Mouse (Mus musculus) midbrain, embryonic 11.5 days (tissue): ENCODE measurements at regions not wholly inside any gene's neighbourhood (a gene's known extent, or its start where the extent isn't known, plus 50 kb on each side); places are given as distances from the start of the nearest gene placed in this dataset.

Experiments
- ATAC-seq: fragments of 200-750 bp; cut with Nextera tagmentation; 2 replicates; pipeline ENCODE4 v1.8.0; 2017; ENCODE audit warnings: moderate TSS enrichment, moderate library complexity; ENCODE audit not compliant: low FRiP score
- DNase-seq: peaks from one replicate; pipeline ENCODE4 v3.0.0; 2015; ENCODE audit warnings: low spot score; ENCODE audit errors: missing footprints
- H3K27ac ChIP-seq: fragments of 300-500 bp; sonication (generic); 2 replicates; pipeline ENCODE4 v1.5.1; 2014; ENCODE audit warnings: low read depth, low read length
- H3K27me3 ChIP-seq: fragments of 300-500 bp; sonication (generic); 2 replicates; pipeline ENCODE4 v1.6.1; 2014; ENCODE audit warnings: mild to moderate bottlenecking, low read length, moderate library complexity, mixed read lengths; ENCODE audit not compliant: control insufficient read depth, insufficient read depth
- H3K36me3 ChIP-seq: fragments of 300-500 bp; sonication (generic); 2 replicates; pipeline ENCODE4 v1.6.1; 2014; ENCODE audit warnings: mild to moderate bottlenecking, low read length, moderate library complexity, mixed read lengths; ENCODE audit not compliant: control insufficient read depth, insufficient read depth
- H3K4me1 ChIP-seq: fragments of 300-500 bp; sonication (generic); 2 replicates; pipeline ENCODE4 v1.6.1; 2014; ENCODE audit warnings: low read length; ENCODE audit not compliant: control insufficient read depth, insufficient read depth
- H3K4me2 ChIP-seq: fragments of 300-500 bp; sonication (generic); 2 replicates; pipeline ENCODE4 v1.6.1; 2014; ENCODE audit warnings: mild to moderate bottlenecking, moderate library complexity
- H3K4me3 ChIP-seq: fragments of 300-500 bp; sonication (generic); 2 replicates; pipeline ENCODE4 v1.5.1; 2014; ENCODE audit warnings: low read depth, low read length
- H3K9ac ChIP-seq: fragments of 300-500 bp; sonication (generic); 2 replicates; pipeline ENCODE4 v1.6.1; 2014; ENCODE audit warnings: low read length
- H3K9me3 ChIP-seq: fragments of 300-500 bp; sonication (generic); 2 replicates; pipeline ENCODE4 v1.6.1; 2016; ENCODE audit warnings: low read length; ENCODE audit not compliant: control insufficient read depth
- WGBS: fragments of 180-500 bp; shearing (Covaris S2); extraction: QIAGEN DNeasy Blood & Tissue Kit; methylation state at CpG from one replicate; pipeline ENCODE4 v1.1.7; 2014; 5-methylcytosine and 5-hydroxymethylcytosine counted together

DNA sequence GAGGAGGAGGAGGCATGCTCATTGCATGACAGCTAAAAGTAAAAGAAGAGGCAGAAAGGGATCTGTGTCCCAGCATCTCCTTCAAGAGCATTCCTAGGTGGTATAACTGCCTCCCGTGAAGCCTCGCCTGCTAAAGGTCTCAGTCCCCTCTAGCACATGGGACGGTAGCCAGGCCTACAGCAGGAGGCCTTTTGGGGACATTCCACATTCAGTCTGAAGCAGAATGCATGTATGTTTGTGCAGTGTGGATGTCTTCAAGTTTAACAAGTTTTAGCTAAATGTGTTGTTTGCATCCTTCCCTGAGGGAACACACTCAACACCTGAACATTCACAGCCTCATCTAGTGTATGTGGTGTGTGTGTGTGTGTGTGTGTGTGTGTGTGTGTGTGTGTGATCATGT, 64.8 kb upstream of the Gm11983 start:
- WGBS: 76% methylated on average over 3 of the region's 3 CpGs
- Histone ChIP-seq H3K4me2 (no peak overlapping the region), H3K9ac (no peak overlapping the region), H3K36me3 (no peaks in the 10 kb centered on the region), H3K4me3 (no peak overlapping the region), H3K4me1 (peaks cover 15% of the 10 kb centered on the region; the same call in 1 of the 2 replicates), H3K27me3 (no peaks in the 10 kb centered on the region), H3K9me3 (no peaks in the 10 kb centered on the region), H3K27ac (no peak overlapping the region)
- no peak for ATAC-seq
- peak; percentile 73 for DNase-seq

DNA sequence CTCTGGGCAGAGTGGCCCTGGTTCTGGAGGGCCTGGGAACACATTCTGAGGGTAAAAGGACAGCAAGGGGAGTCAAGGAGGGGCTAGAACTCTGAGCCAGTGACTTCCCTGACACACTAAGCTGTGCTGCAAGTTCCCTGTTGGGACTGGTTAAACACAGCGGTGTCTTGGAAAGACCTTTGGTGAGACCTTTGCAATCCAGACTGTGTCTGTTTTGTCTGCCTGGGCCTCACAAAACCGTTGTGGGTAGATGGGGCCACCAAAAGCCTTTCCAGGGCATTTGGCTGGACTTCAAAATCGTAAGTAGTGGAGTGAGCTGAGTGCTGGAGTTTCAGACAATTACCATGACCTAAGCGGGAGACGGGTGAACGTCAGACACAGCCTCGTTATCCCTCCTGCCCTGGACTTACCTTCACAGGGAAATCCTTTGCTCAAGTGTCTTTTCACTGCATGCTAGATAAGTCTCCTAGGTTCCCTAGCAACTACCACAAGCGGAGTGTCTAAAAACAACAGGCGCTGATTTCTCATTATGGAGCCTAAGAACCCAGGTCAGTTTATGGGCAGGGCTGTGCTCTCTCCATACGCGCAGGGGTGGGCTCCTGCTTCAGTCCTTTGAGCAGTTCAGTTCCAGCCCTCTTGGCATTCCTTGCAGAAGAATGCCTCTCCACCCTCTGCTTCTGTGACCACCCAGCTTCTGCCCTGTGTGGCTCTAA, 63.5 kb upstream of the Gm11983 start:
- WGBS: 24% methylated on average over 11 of the region's 11 CpGs
- Histone ChIP-seq H3K9ac (no peak overlapping the region), H3K9me3 (no peaks in the 10 kb centered on the region), H3K27me3 (no peaks in the 10 kb centered on the region), H3K4me1 (peaks cover 15% of the 10 kb centered on the region; the same call in 1 of the 2 replicates), H3K4me3 (no peak overlapping the region), H3K36me3 (no peaks in the 10 kb centered on the region), H3K27ac (peak overlapping the region; percentile 27; the same call in 1 of the 2 replicates), H3K4me2 (peak overlapping the region; percentile 15; the same call in 1 of the 2 replicates)
- ATAC-seq (peak; percentile 79), DNase-seq (peak; percentile 91)

DNA sequence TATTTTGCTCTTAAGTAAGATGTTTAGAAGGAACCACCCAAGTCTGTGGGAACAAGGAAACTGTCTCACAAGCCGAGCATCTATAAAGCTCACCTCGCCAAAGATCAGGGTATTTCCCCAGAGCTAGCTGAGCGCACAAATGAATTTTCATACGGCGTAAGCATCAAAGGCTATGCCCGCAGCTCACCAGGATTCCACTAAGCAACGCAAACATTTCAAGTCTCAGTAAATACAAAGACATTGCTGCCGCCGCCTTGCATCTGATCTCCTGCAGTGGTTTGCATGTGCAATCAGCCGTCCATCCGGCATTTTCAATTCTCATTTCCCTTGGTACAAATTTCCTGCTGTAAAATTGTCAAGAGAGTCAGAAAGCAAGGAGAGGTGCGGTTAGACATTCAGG, 62.9 kb upstream of the Gm11983 start:
- no peak overlapping the region for H3K4me3 ChIP-seq
- no peaks in the 10 kb centered on the region for H3K9me3 ChIP-seq
- ATAC-seq (peak; percentile 59), DNase-seq (peak; percentile 87)
- H3K27me3 ChIP-seq: no peaks in the 10 kb centered on the region
- WGBS: 24% methylated on average over 12 of the region's 12 CpGs
- H3K9ac ChIP-seq: no peak overlapping the region
- H3K4me1 ChIP-seq: peaks cover 15% of the 10 kb centered on the region; the same call in 1 of the 2 replicates
- no peaks in the 10 kb centered on the region for H3K36me3 ChIP-seq
- peak overlapping the region; percentile 14; the same call in 1 of the 2 replicates for H3K27ac ChIP-seq
- H3K4me2 ChIP-seq: peak overlapping the region; percentile 15; the same call in 1 of the 2 replicates

DNA sequence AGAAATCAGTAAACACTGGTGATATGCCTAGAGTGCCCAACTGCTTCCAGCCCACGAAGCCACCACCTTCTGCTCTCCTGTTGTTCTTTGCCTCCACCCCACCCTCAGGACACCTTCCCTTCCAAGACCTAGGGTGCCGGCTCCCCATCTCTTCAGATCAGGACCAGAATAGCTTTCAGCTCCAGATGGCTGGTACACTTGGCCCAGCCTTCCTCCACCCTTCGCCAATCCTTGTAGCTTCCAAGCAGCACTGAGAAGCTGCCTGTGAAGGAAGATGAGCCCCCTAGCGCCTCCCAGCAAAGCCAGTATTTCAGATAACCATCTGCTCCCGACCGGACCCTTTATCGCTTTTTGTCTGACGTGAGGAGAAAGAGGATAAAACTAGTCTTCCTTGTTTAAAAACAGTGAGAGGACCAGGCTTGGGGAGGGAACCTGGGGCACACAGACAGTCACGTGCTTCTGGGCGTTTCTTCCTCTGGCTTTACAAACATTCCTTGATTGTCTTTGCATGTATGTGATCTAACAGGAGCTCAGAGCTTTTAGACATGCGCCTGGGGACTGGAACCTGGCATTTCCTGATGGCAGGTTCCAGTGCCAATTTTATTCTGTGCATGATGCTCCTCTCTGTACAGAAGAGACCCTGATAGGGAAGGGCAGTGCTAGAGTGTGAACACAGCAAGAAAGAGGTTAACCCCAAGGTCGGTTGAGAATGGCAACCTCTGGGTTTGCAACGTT, 62.0 kb upstream of the Gm11983 start:
- Histone ChIP-seq H3K27ac (no peak overlapping the region), H3K27me3 (no peaks in the 10 kb centered on the region), H3K9me3 (no peaks in the 10 kb centered on the region), H3K36me3 (no peaks in the 10 kb centered on the region), H3K4me3 (no peak overlapping the region), H3K4me2 (no peak overlapping the region), H3K9ac (no peak overlapping the region), H3K4me1 (peaks cover 15% of the 10 kb centered on the region; the same call in 1 of the 2 replicates)
- DNase-seq (peak; percentile 82), ATAC-seq (no peak)
- 79% methylated on average over 13 of the region's 13 CpGs for WGBS

DNA sequence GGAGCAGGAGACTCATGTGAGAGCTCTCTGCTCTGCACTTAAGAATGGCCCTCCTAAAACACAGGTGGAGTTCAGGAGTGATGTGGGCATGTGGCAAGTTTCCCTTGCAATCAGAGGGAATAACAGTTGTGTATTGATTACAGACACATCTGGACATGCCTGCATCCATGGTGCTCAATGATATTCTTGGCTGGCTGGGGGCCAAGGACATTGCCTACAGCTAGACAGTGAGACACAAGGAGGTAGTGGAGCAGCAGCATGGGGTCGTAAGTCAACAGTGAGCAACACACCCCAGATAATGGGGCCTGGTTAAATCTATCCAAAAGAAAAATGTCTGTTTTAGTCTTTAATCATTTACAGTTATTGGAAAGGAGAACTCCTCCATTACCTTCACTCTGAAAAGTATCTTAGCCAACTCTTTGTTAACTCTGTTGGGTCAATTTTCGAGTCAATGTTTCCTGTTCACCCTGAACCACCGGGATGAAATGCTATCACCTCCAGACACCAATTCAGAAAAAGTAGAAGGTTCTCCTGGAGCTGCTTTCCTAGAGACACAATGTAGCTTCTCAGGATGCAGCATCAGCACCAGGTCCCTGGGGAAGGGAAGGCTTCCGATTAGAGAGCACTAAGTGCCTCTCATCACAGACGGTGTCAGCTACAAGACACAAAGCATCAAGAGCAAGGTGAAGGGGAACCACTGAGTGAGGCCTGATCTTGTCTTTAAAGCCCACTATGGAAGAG, 61.1 kb upstream of the Gm11983 start:
- H3K4me2 ChIP-seq: no peak overlapping the region
- peaks cover 15% of the 10 kb centered on the region; the same call in 1 of the 2 replicates for H3K4me1 ChIP-seq
- ATAC-seq (no peak), DNase-seq (peak; percentile 64)
- no peak overlapping the region for H3K9ac ChIP-seq
- H3K4me3 ChIP-seq: no peak overlapping the region
- no peaks in the 10 kb centered on the region for H3K9me3 ChIP-seq
- no peak overlapping the region for H3K27ac ChIP-seq
- no peaks in the 10 kb centered on the region for H3K27me3 ChIP-seq
- WGBS: 87% methylated on average over 5 of the region's 5 CpGs
- H3K36me3 ChIP-seq: no peaks in the 10 kb centered on the region

DNA sequence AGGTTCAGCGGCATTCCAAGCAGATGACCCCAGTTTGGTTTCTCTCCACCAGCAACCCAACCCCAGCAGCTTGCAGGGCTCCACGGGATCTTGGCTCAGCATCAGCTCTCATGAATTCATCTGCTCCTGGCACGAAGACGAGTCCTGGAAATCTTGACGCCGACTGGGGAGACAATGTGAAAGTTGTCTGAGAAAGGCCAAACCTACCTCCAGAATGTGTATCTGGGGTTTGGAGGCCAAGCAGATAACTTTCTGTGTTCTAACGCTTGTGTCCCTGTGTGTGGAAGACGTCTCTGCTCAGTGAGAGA, 58.3 kb upstream of the Gm11983 start:
- no peaks in the 10 kb centered on the region for H3K27me3 ChIP-seq
- no peak overlapping the region for H3K9ac ChIP-seq
- no peak overlapping the region for H3K27ac ChIP-seq
- ATAC-seq (no peak), DNase-seq (peak; percentile 82)
- no peak overlapping the region for H3K4me3 ChIP-seq
- no peak overlapping the region for H3K4me2 ChIP-seq
- H3K36me3 ChIP-seq: no peaks in the 10 kb centered on the region
- no peaks in the 10 kb centered on the region for H3K9me3 ChIP-seq
- WGBS: 62% methylated on average over 8 of the region's 8 CpGs
- H3K4me1 ChIP-seq: peaks cover 11% of the 10 kb centered on the region; the same call in 1 of the 2 replicates

DNA sequence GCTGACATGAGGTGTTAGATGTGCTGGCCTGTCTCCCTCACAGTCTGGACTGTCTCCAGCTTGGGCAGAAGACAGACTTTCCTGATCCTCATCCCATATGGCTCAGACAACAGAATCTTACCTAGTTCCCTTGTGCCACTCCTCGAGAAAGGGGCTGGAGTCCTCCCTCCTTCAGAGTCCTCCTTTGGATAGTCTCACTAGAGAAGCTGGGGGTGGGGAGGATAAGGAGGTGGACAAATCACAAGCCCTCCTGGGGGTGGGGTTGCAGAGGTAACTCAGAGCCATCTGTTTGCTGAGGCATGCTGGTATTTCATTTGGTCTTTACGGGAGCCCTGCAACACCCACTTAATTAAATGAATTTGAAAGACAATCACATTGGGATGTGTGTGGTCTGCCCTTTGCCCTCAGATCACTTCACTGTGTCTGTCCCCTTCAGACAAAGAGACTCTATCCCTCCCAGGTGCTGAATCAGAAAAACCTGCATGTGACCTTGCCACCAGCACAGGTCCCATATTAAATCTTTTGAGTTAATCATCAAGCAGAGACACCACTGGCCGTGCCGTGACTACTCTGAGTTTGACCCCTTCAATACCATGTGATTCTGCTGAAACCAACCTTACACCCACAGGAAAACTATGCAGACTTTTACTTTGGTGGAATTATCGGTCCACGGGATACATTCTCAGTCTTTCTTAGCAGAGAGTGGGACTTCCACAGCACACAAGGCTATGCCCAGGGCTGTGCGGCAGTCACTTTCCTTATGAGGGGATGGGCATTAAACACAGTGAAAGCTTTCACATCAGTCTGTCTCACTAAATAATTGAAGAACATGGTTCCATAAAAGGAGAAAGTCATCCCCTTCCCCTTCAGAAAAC, 57.7 kb upstream of the Gm11983 start:
- WGBS: 37% methylated on average over 7 of the region's 7 CpGs
- H3K9ac ChIP-seq: no peak overlapping the region
- H3K27ac ChIP-seq: no peak overlapping the region

DNA sequence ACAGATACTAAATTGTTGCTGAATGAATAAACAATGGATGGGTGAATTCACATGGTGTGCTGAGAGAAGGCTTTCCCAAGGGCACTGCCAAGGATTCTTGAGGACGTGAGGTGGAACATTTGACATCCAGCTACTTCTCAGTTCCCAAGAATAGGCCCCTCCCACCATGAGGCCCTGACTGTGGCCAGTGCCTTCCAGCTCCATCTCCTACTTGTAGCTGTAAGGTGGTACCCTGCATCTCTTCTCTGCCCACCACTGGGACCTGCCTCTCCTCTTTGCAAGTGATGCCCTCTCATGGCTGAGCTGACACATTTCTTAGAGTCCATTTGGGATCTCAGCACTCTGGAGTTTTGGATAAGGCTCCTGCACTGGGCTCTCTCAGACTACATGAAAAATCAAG, 56.3 kb upstream of the Gm11983 start:
- H3K9ac ChIP-seq: no peak overlapping the region
- no peak overlapping the region for H3K4me2 ChIP-seq
- DNase-seq: no peak
- H3K4me3 ChIP-seq: no peak overlapping the region
- no peaks in the 10 kb centered on the region for H3K9me3 ChIP-seq
- 83% methylated on average over 1 of the region's 1 CpGs for WGBS
- H3K27me3 ChIP-seq: no peaks in the 10 kb centered on the region
- H3K4me1 ChIP-seq: no peaks in the 10 kb centered on the region
- H3K27ac ChIP-seq: no peak overlapping the region
- ATAC-seq: no peak
- H3K36me3 ChIP-seq: no peaks in the 10 kb centered on the region

More for the DNA sequence above, 57.7 kb upstream of the Gm11983 start:
- H3K4me2 ChIP-seq: no peak overlapping the region
- no peaks in the 10 kb centered on the region for H3K36me3 ChIP-seq
- no peak overlapping the region for H3K4me3 ChIP-seq
- H3K27me3 ChIP-seq: no peaks in the 10 kb centered on the region
- H3K9me3 ChIP-seq: no peaks in the 10 kb centered on the region
- ATAC-seq (peak; percentile 47), DNase-seq (peak; percentile 81)
- peaks cover 6% of the 10 kb centered on the region; the same call in 1 of the 2 replicates for H3K4me1 ChIP-seq
